Mouse (Mus musculus): ENCODE measurements at regions not wholly inside any gene's neighbourhood (a gene's known extent, or its start where the extent isn't known, plus 50 kb on each side); places are given as distances from the start of the nearest gene placed in this dataset.

DNA sequence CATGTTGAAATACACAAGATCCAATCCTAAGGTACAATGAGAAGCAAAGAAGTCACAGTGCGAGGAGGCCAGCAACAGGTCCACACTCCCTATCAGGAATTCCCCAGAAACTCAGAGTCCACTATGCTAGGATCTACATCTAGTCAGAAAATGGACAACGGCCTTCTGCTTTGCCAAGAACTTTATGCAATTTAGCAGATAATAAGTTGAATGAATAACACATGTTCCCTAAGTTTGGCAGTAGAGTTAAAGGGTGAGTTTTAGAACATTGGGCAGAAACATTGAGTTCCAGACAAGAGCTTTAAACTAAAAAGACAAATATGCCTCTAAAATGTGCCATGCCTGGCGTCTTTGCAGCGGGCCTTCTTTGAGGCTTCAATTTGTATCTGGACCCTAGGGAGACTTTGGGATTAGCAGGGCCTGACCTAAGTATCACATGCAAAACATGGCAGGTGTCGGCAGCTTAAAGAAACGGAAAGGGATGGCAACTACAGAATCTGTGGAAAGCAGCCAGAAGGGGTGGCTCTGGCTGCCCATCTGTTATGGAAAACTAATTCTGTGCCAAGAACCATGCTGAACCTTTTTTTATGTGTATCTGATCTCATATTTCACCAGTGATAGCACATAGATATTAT, 600.6 kb upstream of the Nox3 start:
- Histone ChIP-seq H3K9me3 (ENCODE audit: control insufficient read depth, low read length) (no peaks in the 10 kb centered on the region), H3K9ac (ENCODE audit: low read depth, low read length) (no peak overlapping the region), H3K36me3 (ENCODE audit: control insufficient read depth, insufficient read depth, low read length) (no peaks in the 10 kb centered on the region), H3K4me1 (replicated peaks; ENCODE audit: control insufficient read depth, insufficient read depth, low read length) (no peaks in the 10 kb centered on the region), H3K4me3 (ENCODE audit: low read depth, low read length) (no peak overlapping the region), H3K27ac (ENCODE audit: low read depth, low read length) (no peak overlapping the region), H3K4me2 (replicated peaks; ENCODE audit: low read depth, low read length) (no peak overlapping the region), H3K27me3 (ENCODE audit: control insufficient read depth, insufficient read depth, low read length) (no peaks in the 10 kb centered on the region)
- no peak for DNase-seq (ENCODE audit: low spot score)
- ATAC-seq (ENCODE audit: low FRiP score), result no peak
- WGBS, result 81% methylated on average over 6 of the region's 6 CpGs

DNA sequence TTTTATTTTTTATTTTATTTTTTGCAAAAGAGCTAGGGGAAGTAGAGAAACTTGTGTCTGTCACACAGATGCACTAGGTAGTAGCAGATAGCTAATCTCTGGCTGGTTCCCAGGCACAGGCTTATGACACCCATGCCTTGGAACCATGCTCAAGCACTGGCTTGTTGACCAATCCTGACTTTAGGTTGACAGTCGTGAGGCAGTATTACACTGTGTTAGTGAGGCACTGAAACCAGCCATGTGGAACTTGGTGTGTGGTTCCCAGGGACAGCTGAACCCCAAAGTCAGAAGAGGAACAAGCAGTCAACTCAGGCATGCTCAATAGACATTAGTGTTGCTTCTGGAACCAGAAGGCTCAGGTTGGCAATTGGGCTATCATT, 601.1 kb upstream of the Nox3 start:
- no peak for DNase-seq (ENCODE audit: low spot score)
- Histone ChIP-seq H3K27ac (ENCODE audit: low read depth, low read length) (no peak overlapping the region), H3K4me2 (replicated peaks; ENCODE audit: low read depth, low read length) (no peak overlapping the region), H3K4me3 (ENCODE audit: low read depth, low read length) (no peak overlapping the region), H3K27me3 (ENCODE audit: control insufficient read depth, insufficient read depth, low read length) (no peaks in the 10 kb centered on the region), H3K9ac (ENCODE audit: low read depth, low read length) (no peak overlapping the region), H3K9me3 (ENCODE audit: control insufficient read depth, low read length) (no peaks in the 10 kb centered on the region), H3K4me1 (replicated peaks; ENCODE audit: control insufficient read depth, insufficient read depth, low read length) (no peaks in the 10 kb centered on the region), H3K36me3 (ENCODE audit: control insufficient read depth, insufficient read depth, low read length) (no peaks in the 10 kb centered on the region)
- ATAC-seq (ENCODE audit: low FRiP score), result no peak
- WGBS, result 85% methylated on average over 1 of the region's 1 CpGs

DNA sequence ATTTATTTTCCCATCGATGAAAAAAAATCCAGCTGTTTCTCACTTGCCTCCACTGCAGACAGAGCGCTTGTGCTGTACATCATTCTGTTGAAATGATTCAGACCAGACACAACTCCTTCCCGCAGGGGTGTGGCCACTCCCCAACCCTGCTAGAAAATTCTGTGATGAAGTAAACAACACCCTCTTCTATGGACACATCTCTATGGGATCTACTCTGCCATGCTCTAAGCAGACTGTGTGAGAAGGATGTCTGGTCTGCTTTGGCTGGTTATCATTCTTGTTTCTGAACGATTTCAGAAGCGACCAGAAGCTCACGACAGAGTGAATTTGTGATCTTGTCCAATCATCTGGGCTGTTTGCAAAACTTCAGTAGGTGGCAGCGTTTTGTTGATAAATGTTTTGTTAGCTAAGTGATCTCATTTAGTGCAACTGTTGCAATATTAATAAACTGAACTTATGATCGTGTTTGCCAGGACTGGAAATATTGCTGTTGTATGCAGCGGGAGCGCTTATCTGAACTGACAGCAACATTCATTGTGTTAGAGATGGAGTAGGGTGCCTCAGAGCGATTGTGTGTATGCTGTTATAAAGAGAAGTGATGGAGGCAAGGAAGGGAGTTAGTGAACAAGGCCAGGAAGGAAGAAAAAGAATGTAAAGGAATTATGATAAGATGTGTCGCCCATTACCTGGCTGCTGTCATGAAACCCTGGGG, 605.2 kb upstream of the Nox3 start:
- no peaks in the 10 kb centered on the region for H3K9me3 ChIP-seq (ENCODE audit: control insufficient read depth, low read length)
- no peaks in the 10 kb centered on the region for H3K4me1 ChIP-seq (replicated peaks; ENCODE audit: control insufficient read depth, insufficient read depth, low read length)
- no peaks in the 10 kb centered on the region for H3K27me3 ChIP-seq (ENCODE audit: control insufficient read depth, insufficient read depth, low read length)
- H3K4me3 ChIP-seq (ENCODE audit: low read depth, low read length), result no peak overlapping the region
- ATAC-seq (ENCODE audit: low FRiP score) (no peak), DNase-seq (ENCODE audit: low spot score) (no peak)
- H3K36me3 ChIP-seq (ENCODE audit: control insufficient read depth, insufficient read depth, low read length), result no peaks in the 10 kb centered on the region
- H3K27ac ChIP-seq (ENCODE audit: low read depth, low read length), result no peak overlapping the region
- no peak overlapping the region for H3K9ac ChIP-seq (ENCODE audit: low read depth, low read length)
- H3K4me2 ChIP-seq (replicated peaks; ENCODE audit: low read depth, low read length), result no peak overlapping the region
- 90% methylated on average over 12 of the region's 12 CpGs for WGBS

DNA sequence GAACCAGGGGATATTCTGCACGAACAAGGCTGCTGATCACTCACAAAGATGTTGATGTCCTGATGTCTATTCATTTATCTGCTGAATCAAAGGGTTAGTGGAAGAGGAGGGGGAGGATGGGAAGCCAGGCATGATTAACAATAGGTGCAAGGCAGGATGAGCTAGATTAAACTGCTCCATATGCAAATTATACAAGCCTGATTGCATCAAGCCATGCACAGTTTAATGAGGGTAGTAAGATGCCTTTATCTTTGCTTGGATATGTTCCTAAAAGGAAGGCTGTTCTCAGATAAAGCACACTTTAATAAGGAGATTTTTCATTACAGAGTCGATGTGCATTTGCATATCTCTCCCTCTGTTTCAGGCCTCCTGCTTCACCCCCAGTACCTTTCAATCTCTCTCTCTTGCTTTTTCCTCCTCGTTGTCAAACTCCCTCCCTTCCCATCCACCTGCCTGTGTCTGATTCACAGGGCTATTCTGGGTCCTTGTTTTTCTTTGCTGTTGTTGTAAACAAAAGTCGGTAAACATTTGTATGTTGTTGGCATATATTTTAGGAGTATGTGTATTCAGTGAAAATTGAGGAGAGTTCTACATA, 615.8 kb upstream of the Nox3 start:
- H3K9me3 ChIP-seq (ENCODE audit: control insufficient read depth, low read length), result no peaks in the 10 kb centered on the region
- H3K4me1 ChIP-seq (replicated peaks; ENCODE audit: control insufficient read depth, insufficient read depth, low read length), result no peaks in the 10 kb centered on the region
- DNase-seq (ENCODE audit: low spot score), result no peak
- no peak overlapping the region for H3K27ac ChIP-seq (ENCODE audit: low read depth, low read length)
- H3K9ac ChIP-seq (ENCODE audit: low read depth, low read length), result no peak overlapping the region
- no peaks in the 10 kb centered on the region for H3K27me3 ChIP-seq (ENCODE audit: control insufficient read depth, insufficient read depth, low read length)
- H3K4me3 ChIP-seq (ENCODE audit: low read depth, low read length), result no peak overlapping the region
- H3K36me3 ChIP-seq (ENCODE audit: control insufficient read depth, insufficient read depth, low read length), result no peaks in the 10 kb centered on the region
- no peak overlapping the region for H3K4me2 ChIP-seq (replicated peaks; ENCODE audit: low read depth, low read length)
- 51% methylated on average over 4 of the region's 4 CpGs for WGBS
- ATAC-seq (ENCODE audit: low FRiP score), result no peak; the same call in 1 of the 2 replicates

DNA sequence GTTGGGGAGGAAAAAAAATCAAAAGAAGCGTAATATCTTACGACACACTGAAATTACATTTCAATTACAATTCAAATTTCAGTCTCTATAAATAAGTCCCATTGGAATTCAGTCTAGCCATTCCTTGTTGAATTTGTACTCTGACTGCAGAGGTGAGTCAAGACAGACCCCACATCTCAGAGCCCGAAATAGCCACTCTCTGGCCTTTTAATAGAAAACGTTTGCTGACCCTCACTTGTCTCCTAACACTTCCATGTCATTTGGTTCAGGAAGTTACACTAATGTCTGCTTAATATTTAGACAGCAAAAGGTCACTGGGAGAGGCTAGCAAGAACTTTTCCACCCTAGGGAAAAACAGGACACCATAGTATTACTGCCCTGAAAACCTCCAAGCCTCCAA, 623.1 kb upstream of the Nox3 start:
- no peaks in the 10 kb centered on the region for H3K27me3 ChIP-seq (ENCODE audit: control insufficient read depth, insufficient read depth, low read length)
- no peaks in the 10 kb centered on the region for H3K36me3 ChIP-seq (ENCODE audit: control insufficient read depth, insufficient read depth, low read length)
- 83% methylated on average over 4 of the region's 4 CpGs for WGBS
- no peak overlapping the region for H3K4me2 ChIP-seq (replicated peaks; ENCODE audit: low read depth, low read length)
- no peak for ATAC-seq (ENCODE audit: low FRiP score)
- H3K9me3 ChIP-seq (ENCODE audit: control insufficient read depth, low read length), result no peaks in the 10 kb centered on the region
- no peaks in the 10 kb centered on the region for H3K4me1 ChIP-seq (replicated peaks; ENCODE audit: control insufficient read depth, insufficient read depth, low read length)
- H3K9ac ChIP-seq (ENCODE audit: low read depth, low read length), result no peak overlapping the region
- no peak for DNase-seq (ENCODE audit: low spot score)
- H3K27ac ChIP-seq (ENCODE audit: low read depth, low read length), result no peak overlapping the region
- H3K4me3 ChIP-seq (ENCODE audit: low read depth, low read length), result no peak overlapping the region

DNA sequence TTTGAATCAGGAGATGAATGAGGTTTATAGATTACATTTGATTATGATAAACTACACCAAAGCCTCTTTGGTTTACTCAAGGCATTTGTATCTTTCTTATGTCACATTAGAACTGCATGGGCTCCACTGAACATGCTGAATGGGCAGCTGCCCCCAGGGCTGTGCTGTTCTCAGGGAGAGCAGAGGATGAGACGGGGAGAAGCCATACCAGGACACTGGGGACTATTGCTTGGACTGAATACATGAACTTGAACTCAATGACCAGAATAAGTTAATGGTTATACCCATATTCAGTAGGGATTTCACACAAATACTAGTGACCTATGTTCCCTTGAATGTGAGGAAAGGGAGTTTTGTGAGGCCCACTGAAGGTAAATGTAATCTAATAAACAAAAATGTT, 632.7 kb upstream of the Nox3 start:
- Histone ChIP-seq H3K36me3 (ENCODE audit: control insufficient read depth, insufficient read depth, low read length) (no peaks in the 10 kb centered on the region), H3K4me3 (ENCODE audit: low read depth, low read length) (no peak overlapping the region), H3K27me3 (ENCODE audit: control insufficient read depth, insufficient read depth, low read length) (no peaks in the 10 kb centered on the region), H3K27ac (ENCODE audit: low read depth, low read length) (no peak overlapping the region), H3K4me2 (replicated peaks; ENCODE audit: low read depth, low read length) (no peak overlapping the region), H3K9me3 (ENCODE audit: control insufficient read depth, low read length) (no peaks in the 10 kb centered on the region), H3K4me1 (replicated peaks; ENCODE audit: control insufficient read depth, insufficient read depth, low read length) (no peaks in the 10 kb centered on the region), H3K9ac (ENCODE audit: low read depth, low read length) (no peak overlapping the region)
- 70% methylated on average over 1 of the region's 1 CpGs for WGBS
- ATAC-seq (ENCODE audit: low FRiP score) (no peak), DNase-seq (ENCODE audit: low spot score) (no peak)

DNA sequence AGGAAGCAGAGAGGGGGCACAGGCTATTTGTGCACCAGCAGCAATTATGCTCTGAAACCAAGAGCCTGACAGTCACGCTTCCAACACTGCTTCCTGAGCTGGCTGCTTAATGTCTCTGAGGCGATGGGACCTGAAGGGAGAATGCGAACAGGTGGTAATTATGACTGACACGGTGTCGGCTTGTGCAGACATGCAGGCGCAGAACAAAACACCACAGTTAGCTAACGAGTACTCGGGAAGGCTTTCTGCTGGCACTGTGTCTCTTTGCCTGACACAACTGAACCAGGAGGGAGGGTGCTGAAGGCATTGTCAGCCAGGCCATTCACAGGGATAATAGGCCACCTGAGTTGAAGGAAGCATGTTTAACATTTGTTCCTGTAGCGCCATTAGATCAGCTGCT, 635.6 kb upstream of the Nox3 start:
- no peaks in the 10 kb centered on the region for H3K36me3 ChIP-seq (ENCODE audit: control insufficient read depth, insufficient read depth, low read length)
- no peak overlapping the region for H3K9ac ChIP-seq (ENCODE audit: low read depth, low read length)
- H3K4me1 ChIP-seq (replicated peaks; ENCODE audit: control insufficient read depth, insufficient read depth, low read length), result no peaks in the 10 kb centered on the region
- ATAC-seq (ENCODE audit: low FRiP score), result no peak
- H3K9me3 ChIP-seq (ENCODE audit: control insufficient read depth, low read length), result no peaks in the 10 kb centered on the region
- no peak overlapping the region for H3K4me3 ChIP-seq (ENCODE audit: low read depth, low read length)
- no peak overlapping the region for H3K4me2 ChIP-seq (replicated peaks; ENCODE audit: low read depth, low read length)
- H3K27ac ChIP-seq (ENCODE audit: low read depth, low read length), result no peak overlapping the region
- WGBS, result 76% methylated on average over 9 of the region's 9 CpGs
- DNase-seq (ENCODE audit: low spot score), result no peak
- H3K27me3 ChIP-seq (ENCODE audit: control insufficient read depth, insufficient read depth, low read length), result no peaks in the 10 kb centered on the region

DNA sequence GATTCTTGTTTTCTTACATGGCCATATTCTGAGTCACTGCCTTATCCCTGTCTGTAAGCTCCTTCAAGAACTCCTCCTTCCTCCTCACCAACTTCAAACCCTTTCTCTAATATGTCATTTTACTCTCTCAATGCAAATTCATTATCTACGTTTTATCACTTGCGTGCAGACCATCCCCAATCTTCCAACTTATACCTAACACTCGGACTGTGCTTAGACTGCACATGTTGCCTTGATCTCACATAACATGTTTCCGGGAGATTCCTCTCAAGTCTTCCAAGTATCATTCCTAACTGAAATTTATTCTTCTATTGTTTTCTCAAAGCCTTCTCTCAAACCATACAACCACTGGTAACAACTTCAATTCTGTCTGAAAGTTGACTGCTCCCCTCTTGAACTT, 637.0 kb upstream of the Nox3 start:
- H3K27me3 ChIP-seq (ENCODE audit: control insufficient read depth, insufficient read depth, low read length), result no peaks in the 10 kb centered on the region
- ATAC-seq (ENCODE audit: low FRiP score) (no peak), DNase-seq (ENCODE audit: low spot score) (no peak)
- H3K27ac ChIP-seq (ENCODE audit: low read depth, low read length), result no peak overlapping the region
- H3K9me3 ChIP-seq (ENCODE audit: control insufficient read depth, low read length), result no peaks in the 10 kb centered on the region
- H3K9ac ChIP-seq (ENCODE audit: low read depth, low read length), result no peak overlapping the region
- H3K4me1 ChIP-seq (replicated peaks; ENCODE audit: control insufficient read depth, insufficient read depth, low read length), result no peaks in the 10 kb centered on the region
- H3K36me3 ChIP-seq (ENCODE audit: control insufficient read depth, insufficient read depth, low read length), result no peaks in the 10 kb centered on the region
- no peak overlapping the region for H3K4me2 ChIP-seq (replicated peaks; ENCODE audit: low read depth, low read length)
- 92% methylated on average over 4 of the region's 4 CpGs for WGBS
- no peak overlapping the region for H3K4me3 ChIP-seq (ENCODE audit: low read depth, low read length)

DNA sequence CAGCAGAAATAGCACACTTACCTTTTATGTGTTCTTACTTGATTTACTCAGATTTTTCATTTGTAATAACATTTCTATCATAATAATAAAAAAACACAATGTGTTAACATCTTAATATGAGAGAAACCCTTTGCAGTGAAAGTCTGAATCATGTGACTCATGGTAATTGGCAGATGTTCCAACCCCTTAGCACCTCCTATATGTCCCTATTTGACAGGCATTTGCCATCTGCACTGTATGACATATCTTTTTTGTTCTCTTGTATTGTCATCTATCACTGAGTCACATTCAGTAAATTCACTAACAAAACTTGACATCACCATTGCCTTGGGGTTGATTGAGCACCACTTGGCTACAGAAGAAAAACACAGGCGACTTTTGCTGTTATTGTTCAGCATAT, 641.1 kb upstream of the Arid1b start:
- ATAC-seq (ENCODE audit: low FRiP score) (no peak), DNase-seq (ENCODE audit: low spot score) (no peak)
- Histone ChIP-seq H3K4me2 (replicated peaks; ENCODE audit: low read depth, low read length) (no peak overlapping the region), H3K9me3 (ENCODE audit: control insufficient read depth, low read length) (no peaks in the 10 kb centered on the region), H3K9ac (ENCODE audit: low read depth, low read length) (no peak overlapping the region), H3K4me1 (replicated peaks; ENCODE audit: control insufficient read depth, insufficient read depth, low read length) (no peaks in the 10 kb centered on the region), H3K36me3 (ENCODE audit: control insufficient read depth, insufficient read depth, low read length) (no peaks in the 10 kb centered on the region), H3K27ac (ENCODE audit: low read depth, low read length) (no peak overlapping the region), H3K4me3 (ENCODE audit: low read depth, low read length) (no peak overlapping the region), H3K27me3 (ENCODE audit: control insufficient read depth, insufficient read depth, low read length) (no peaks in the 10 kb centered on the region)
- 58% methylated on average over 1 of the region's 1 CpGs for WGBS

All from hindbrain, embryonic 11.5 days (tissue).